Mouse (Mus musculus): ENCODE measurements around the gene Nsmce4a. TPM values are rescaled to one million over a fixed set of nuclear protein-coding genes. Genes with fewer than 3 reads are reported as not detected.
A peak's percentile ranks its signal among the peaks of the same experiment; 100 is the strongest.

Gene Nsmce4a
- total and polyA plus RNA-seq, 2 experiments, result 20.8 to 73.5 TPM

GRCm38 (mm10) chr7:130555597-130555996 is 17.3 kb downstream of the Nsmce4a start:
- no peak overlapping the region for H3K9ac ChIP-seq (ENCODE audit: low read depth, low read length)
- H3K4me1 ChIP-seq (ENCODE audit: control insufficient read depth, insufficient read depth, low read length), result no peaks in the 10 kb centered on the region
- TF ChIP-seq POLR2A (IDR thresholded peaks at IDR 0.05; ENCODE audit: extremely low read depth, insufficient read depth, low read length) (no peak), CTCF (IDR thresholded peaks at IDR 0.05; ENCODE audit: low read depth, low read length) (no peak)
- H3K27ac ChIP-seq (replicated peaks; ENCODE audit: insufficient read depth, low read depth, low read length), result no peak overlapping the region
- H3K27me3 ChIP-seq (ENCODE audit: control insufficient read depth, insufficient read depth, low read length), result no peaks in the 10 kb centered on the region
- no peak overlapping the region for H3K4me3 ChIP-seq (ENCODE audit: insufficient read depth, low read depth, low read length)
- no peak for DNase-seq (ENCODE audit: extremely low read depth, low read depth, low spot score)
- H3K79me2 ChIP-seq (ENCODE audit: control insufficient read depth, insufficient read depth, low read length), result no peaks in the 10 kb centered on the region
- no peaks in the 10 kb centered on the region for H3K36me3 ChIP-seq (ENCODE audit: control insufficient read depth, insufficient read depth, low read length)
- WGBS, result 84% methylated on average over 5 of the region's 5 CpGs

- Histone ChIP-seq H3K9ac (ENCODE audit: low read depth, low read length) (no peak overlapping the region), H3K27ac (replicated peaks; ENCODE audit: insufficient read depth, low read depth, low read length) (no peak overlapping the region), H3K36me3 (ENCODE audit: control insufficient read depth, insufficient read depth, low read length) (no peaks in the 10 kb centered on the region), H3K4me3 (ENCODE audit: insufficient read depth, low read depth, low read length) (no peak overlapping the region), H3K4me1 (ENCODE audit: control insufficient read depth, insufficient read depth, low read length) (no peaks in the 10 kb centered on the region), H3K27me3 (ENCODE audit: control insufficient read depth, insufficient read depth, low read length) (no peaks in the 10 kb centered on the region), H3K79me2 (ENCODE audit: control insufficient read depth, insufficient read depth, low read length) (no peaks in the 10 kb centered on the region)
- no peak for DNase-seq (ENCODE audit: extremely low read depth, low read depth, low spot score)
- no peak for TF ChIP-seq CTCF (IDR thresholded peaks at IDR 0.05; ENCODE audit: low read depth, low read length)
- no peak for TF ChIP-seq POLR2A (IDR thresholded peaks at IDR 0.05; ENCODE audit: extremely low read depth, insufficient read depth, low read length)
- WGBS, result 85% methylated on average over 4 of the region's 4 CpGs
Measured at GRCm38 (mm10) chr7:130553321-130553720, 19.6 kb downstream of the Nsmce4a start.

DNA sequence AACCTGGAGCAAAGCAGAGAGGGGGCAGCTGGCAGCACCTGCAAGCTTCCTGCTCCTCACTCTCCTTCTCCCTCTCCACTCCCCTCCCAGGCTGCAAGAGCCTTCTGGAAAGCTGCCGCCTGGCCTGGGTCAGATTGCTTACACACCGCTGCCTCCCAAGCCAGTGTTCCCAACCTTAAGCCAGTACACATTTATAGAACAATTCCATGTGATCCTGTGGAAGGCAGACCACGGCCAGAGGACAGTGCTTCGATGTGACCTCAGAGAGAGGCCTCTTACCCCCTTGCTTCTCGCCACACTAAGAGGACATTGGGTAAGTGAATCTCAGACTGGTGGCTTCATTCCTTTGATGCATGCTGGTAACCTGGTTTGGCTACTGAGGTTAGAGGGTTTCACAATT is 20.1 kb downstream of the Nsmce4a start:
- DNase-seq (ENCODE audit: extremely low read depth, low read depth, low spot score), result no peak
- no peaks in the 10 kb centered on the region for H3K27me3 ChIP-seq (ENCODE audit: control insufficient read depth, insufficient read depth, low read length)
- H3K4me3 ChIP-seq (ENCODE audit: insufficient read depth, low read depth, low read length), result no peak overlapping the region
- no peak overlapping the region for H3K27ac ChIP-seq (replicated peaks; ENCODE audit: insufficient read depth, low read depth, low read length)
- no peaks in the 10 kb centered on the region for H3K79me2 ChIP-seq (ENCODE audit: control insufficient read depth, insufficient read depth, low read length)
- 85% methylated on average over 5 of the region's 5 CpGs for WGBS
- TF ChIP-seq POLR2A (IDR thresholded peaks at IDR 0.05; ENCODE audit: extremely low read depth, insufficient read depth, low read length), result no peak
- TF ChIP-seq CTCF (IDR thresholded peaks at IDR 0.05; ENCODE audit: low read depth, low read length), result no peak
- no peaks in the 10 kb centered on the region for H3K4me1 ChIP-seq (ENCODE audit: control insufficient read depth, insufficient read depth, low read length)
- no peaks in the 10 kb centered on the region for H3K36me3 ChIP-seq (ENCODE audit: control insufficient read depth, insufficient read depth, low read length)
- H3K9ac ChIP-seq (ENCODE audit: low read depth, low read length), result no peak overlapping the region

DNA sequence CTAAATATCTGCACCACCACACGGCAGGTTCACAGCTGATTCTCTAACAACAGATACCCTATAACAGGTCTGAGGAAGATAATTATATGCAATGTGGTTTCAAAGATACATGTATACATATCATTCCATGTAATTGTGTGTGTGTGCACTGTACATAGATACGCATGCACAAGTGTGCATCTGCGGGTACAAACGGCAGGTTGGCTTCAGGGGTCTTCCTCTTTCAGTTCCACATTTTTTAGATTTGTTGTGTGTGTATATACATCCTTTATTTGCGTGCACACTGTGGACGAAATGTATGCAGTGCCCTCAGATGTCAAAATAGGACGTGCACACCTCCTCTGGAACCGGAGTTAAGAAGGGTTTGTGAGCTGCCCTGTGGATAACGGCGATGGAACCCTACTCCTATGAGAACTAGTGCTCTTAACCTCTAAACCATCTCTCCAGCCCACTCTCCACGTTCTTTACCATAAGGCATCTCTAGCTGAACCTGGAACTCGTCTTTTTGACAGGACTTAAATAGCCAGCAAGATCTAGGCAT is 25.2 kb downstream of the Nsmce4a start:
- Histone ChIP-seq H3K27ac (replicated peaks; ENCODE audit: insufficient read depth, low read depth, low read length) (no peak overlapping the region), H3K4me3 (ENCODE audit: insufficient read depth, low read depth, low read length) (no peak overlapping the region), H3K9ac (ENCODE audit: low read depth, low read length) (no peak overlapping the region), H3K36me3 (ENCODE audit: control insufficient read depth, insufficient read depth, low read length) (peaks cover 12% of the 10 kb centered on the region; the same call in 1 of the 2 replicates), H3K27me3 (ENCODE audit: control insufficient read depth, insufficient read depth, low read length) (no peaks in the 10 kb centered on the region), H3K79me2 (ENCODE audit: control insufficient read depth, insufficient read depth, low read length) (peaks cover 9% of the 10 kb centered on the region), H3K4me1 (ENCODE audit: control insufficient read depth, insufficient read depth, low read length) (peaks cover 5% of the 10 kb centered on the region; the same call in 1 of the 2 replicates)
- WGBS, result 79% methylated on average over 12 of the region's 12 CpGs
- DNase-seq (ENCODE audit: extremely low read depth, low read depth, low spot score), result no peak
- TF ChIP-seq POLR2A (IDR thresholded peaks at IDR 0.05; ENCODE audit: extremely low read depth, insufficient read depth, low read length) (no peak), CTCF (IDR thresholded peaks at IDR 0.05; ENCODE audit: low read depth, low read length) (no peak)

GRCm38 (mm10) chr7:130546791-130547484 is 26.0 kb downstream of the Nsmce4a start:
- peak; percentile 81 for DNase-seq (ENCODE audit: extremely low read depth, low read depth, low spot score)
- Histone ChIP-seq H3K4me1 (ENCODE audit: control insufficient read depth, insufficient read depth, low read length) (peaks cover 5% of the 10 kb centered on the region; the same call in 1 of the 2 replicates), H3K36me3 (ENCODE audit: control insufficient read depth, insufficient read depth, low read length) (peaks cover 17% of the 10 kb centered on the region; the same call in 1 of the 2 replicates), H3K79me2 (ENCODE audit: control insufficient read depth, insufficient read depth, low read length) (peaks cover 9% of the 10 kb centered on the region), H3K27ac (replicated peaks; ENCODE audit: insufficient read depth, low read depth, low read length) (peak overlapping the region; percentile 94), H3K27me3 (ENCODE audit: control insufficient read depth, insufficient read depth, low read length) (no peaks in the 10 kb centered on the region), H3K4me3 (ENCODE audit: insufficient read depth, low read depth, low read length) (peak overlapping the region; percentile 81), H3K9ac (ENCODE audit: low read depth, low read length) (peak overlapping the region; percentile 93)
- WGBS, result under 1% methylated on average over 84 of the region's 84 CpGs
- TF ChIP-seq POLR2A (IDR thresholded peaks at IDR 0.05; ENCODE audit: extremely low read depth, insufficient read depth, low read length) (peak; percentile 51; the same call in 1 of the 2 replicates), CTCF (IDR thresholded peaks at IDR 0.05; ENCODE audit: low read depth, low read length) (peak; percentile 90)

- peak overlapping the region; percentile 94 for H3K27ac ChIP-seq (replicated peaks; ENCODE audit: insufficient read depth, low read depth, low read length)
- peaks cover 21% of the 10 kb centered on the region; the same call in 1 of the 2 replicates for H3K36me3 ChIP-seq (ENCODE audit: control insufficient read depth, insufficient read depth, low read length)
- peaks cover 5% of the 10 kb centered on the region; the same call in 1 of the 2 replicates for H3K4me1 ChIP-seq (ENCODE audit: control insufficient read depth, insufficient read depth, low read length)
- peak overlapping the region; percentile 93 for H3K9ac ChIP-seq (ENCODE audit: low read depth, low read length)
- H3K79me2 ChIP-seq (ENCODE audit: control insufficient read depth, insufficient read depth, low read length), result peaks cover 9% of the 10 kb centered on the region
- H3K27me3 ChIP-seq (ENCODE audit: control insufficient read depth, insufficient read depth, low read length), result no peaks in the 10 kb centered on the region
- peak overlapping the region; percentile 81 for H3K4me3 ChIP-seq (ENCODE audit: insufficient read depth, low read depth, low read length)
- WGBS, result 0% methylated on average over 7 of the region's 7 CpGs
- DNase-seq (ENCODE audit: extremely low read depth, low read depth, low spot score), result no peak
- TF ChIP-seq CTCF (IDR thresholded peaks at IDR 0.05; ENCODE audit: low read depth, low read length) (no peak), POLR2A (IDR thresholded peaks at IDR 0.05; ENCODE audit: extremely low read depth, insufficient read depth, low read length) (no peak)
Measured at GRCm38 (mm10) chr7:130546421-130546790, 26.5 kb downstream of the Nsmce4a start.

Measured in liver, adult 2 months (tissue).